Mouse (Mus musculus): Measurements from ENCODE around the gene Capn3.

- TF ChIP-seq CTCF (IDR thresholded peaks at IDR 0.05; ENCODE audit: low read depth, low read length) (no peak), POLR2A (IDR thresholded peaks at IDR 0.05; ENCODE audit: borderline replicate concordance, low read depth, low read length) (no peak)
Observed at GRCm38 (mm10) chr2:120464091-120464490, 8.3 kb downstream of the Capn3 start.

All from bone marrow macrophage, adult 2 months (primary cell).